Mouse (Mus musculus) MEL (cell line): ENCODE measurements around the gene Sos1. TPM values are rescaled to one million over a fixed set of nuclear protein-coding genes. Genes with fewer than 3 reads are reported as not detected.

Source experiments
- DNase-seq: peaks from one replicate; pipeline ENCODE4 v3.0.0; 2011; ENCODE audit warnings: low read depth, low spot score
- H3K27ac ChIP-seq: 2 replicates; pipeline ENCODE4 v1.5.1; 2012; ENCODE audit warnings: low read depth, mild to moderate bottlenecking, control low read depth, low read length, moderate library complexity; ENCODE audit not compliant: control insufficient read depth
- H3K27me3 ChIP-seq, 2 experiments: fragments of 150-350 bp in 1 of 2; sonication (generic) in 1 of 2; 2 replicates each; pipeline ENCODE4 v1.6.1; 2012; ENCODE audit warnings: low read length in 2 of 2, mild to moderate bottlenecking in 2 of 2, improper control_type of control experiment in 1 of 2, moderate library complexity in 1 of 2; ENCODE audit not compliant: insufficient read depth in 2 of 2, control insufficient read depth in 1 of 2
- H3K36me3 ChIP-seq, 2 experiments: 2 replicates each; pipeline ENCODE4 v1.6.1; 2012 to 2014; ENCODE audit warnings: low read length in 2 of 2, improper control_type of control experiment in 1 of 2, inconsistent platforms in 1 of 2, mild to moderate bottlenecking in 1 of 2; ENCODE audit not compliant: insufficient read depth in 2 of 2, control insufficient read depth in 1 of 2
- H3K4me1 ChIP-seq, 2 experiments: fragments of 150-350 bp in 1 of 2; sonication (generic) in 1 of 2; 2 replicates each; pipeline ENCODE4 v1.6.1; 2012; ENCODE audit warnings: low read length in 2 of 2, improper control_type of control experiment in 1 of 2, mild to moderate bottlenecking in 1 of 2; ENCODE audit not compliant: insufficient read depth in 2 of 2, control insufficient read depth in 1 of 2
- H3K4me3 ChIP-seq, 2 experiments: fragments of 150-350 bp in 1 of 2; sonication (generic) in 1 of 2; 2 replicates each; pipeline ENCODE4 v1.5.1; 2012; ENCODE audit warnings: low read depth in 2 of 2, low read length in 2 of 2, mild to moderate bottlenecking in 2 of 2, moderate library complexity in 2 of 2, control low read depth in 1 of 2, improper control_type of control experiment in 1 of 2; ENCODE audit not compliant: control insufficient read depth in 1 of 2, insufficient read depth in 1 of 2
- H3K79me2 ChIP-seq: 2 replicates; pipeline ENCODE4 v1.6.1; 2012; ENCODE audit warnings: mild to moderate bottlenecking, low read length, moderate library complexity; ENCODE audit not compliant: control insufficient read depth, poor library complexity, insufficient read depth
- H3K9ac ChIP-seq: 2 replicates; pipeline ENCODE4 v1.6.1; 2012; ENCODE audit warnings: low read depth, mild to moderate bottlenecking, control low read depth, low read length, moderate library complexity; ENCODE audit not compliant: control insufficient read depth, poor library complexity, severe bottlenecking
- H3K9me3 ChIP-seq: fragments of 150-350 bp; sonication (generic); replicated peaks from 2 replicates; pipeline ENCODE4 v1.6.1; 2012; ENCODE audit warnings: mild to moderate bottlenecking, low read length, improper control_type of control experiment, moderate library complexity; ENCODE audit not compliant: insufficient read depth
- BHLHE40 ChIP-seq: IDR thresholded peaks from 2 replicates; pipeline ENCODE4 v1.6.1; 2012; ENCODE audit warnings: low read depth, mild to moderate bottlenecking, inconsistent platforms, low read length, improper control_type of control experiment, borderline replicate concordance
- CHD1 ChIP-seq: IDR thresholded peaks from 2 replicates; pipeline ENCODE4 v1.6.1; 2012; ENCODE audit warnings: low read depth, mild to moderate bottlenecking, inconsistent platforms, low read length, improper control_type of control experiment
- EP300 ChIP-seq, 2 experiments: IDR thresholded peaks; 2 replicates each; pipeline ENCODE4 v1.6.1; 2011; ENCODE audit warnings: improper control_type of control experiment in 2 of 2, low read length in 2 of 2, low read depth in 1 of 2, mild to moderate bottlenecking in 1 of 2
- ETS1 ChIP-seq: IDR thresholded peaks from 2 replicates; pipeline ENCODE4 v1.6.1; 2012; ENCODE audit warnings: low read depth, mild to moderate bottlenecking, inconsistent platforms, low read length, improper control_type of control experiment, moderate library complexity
- GABPA ChIP-seq: IDR thresholded peaks from 2 replicates; pipeline ENCODE4 v1.6.1; 2012; ENCODE audit warnings: low read depth, mild to moderate bottlenecking, inconsistent platforms, low read length, improper control_type of control experiment, moderate library complexity
- GATA1 ChIP-seq: IDR thresholded peaks from 2 replicates; pipeline ENCODE4 v1.6.1; 2011; ENCODE audit warnings: low read depth, low read length, improper control_type of control experiment
- HCFC1 ChIP-seq: IDR thresholded peaks from 2 replicates; pipeline ENCODE4 v1.6.1; 2012; ENCODE audit warnings: low read depth, mild to moderate bottlenecking, inconsistent platforms, low read length, improper control_type of control experiment, moderate library complexity
- MAFK ChIP-seq: IDR thresholded peaks from 2 replicates; pipeline ENCODE4 v1.6.1; 2011; ENCODE audit warnings: low read depth, mild to moderate bottlenecking, low read length, improper control_type of control experiment, borderline replicate concordance
- MAX ChIP-seq: IDR thresholded peaks from 2 replicates; pipeline ENCODE4 v1.6.1; 2011; ENCODE audit warnings: low read length, improper control_type of control experiment
- MXI1 ChIP-seq: IDR thresholded peaks from 2 replicates; pipeline ENCODE4 v1.6.1; 2011; ENCODE audit warnings: mild to moderate bottlenecking, low read depth, low read length, improper control_type of control experiment
- MYB ChIP-seq: IDR thresholded peaks from 2 replicates; pipeline ENCODE4 v1.6.1; 2011; ENCODE audit warnings: mild to moderate bottlenecking, low read depth, low read length, improper control_type of control experiment
- POLR2A ChIP-seq, 2 experiments: IDR thresholded peaks; 2 replicates each; pipeline ENCODE4 v1.6.1; 2011 to 2012; ENCODE audit warnings: low read length in 2 of 2, mild to moderate bottlenecking in 2 of 2, control low read depth in 1 of 2, improper control_type of control experiment in 1 of 2, low read depth in 1 of 2, moderate library complexity in 1 of 2; ENCODE audit not compliant: control insufficient read depth in 1 of 2, insufficient read depth in 1 of 2, poor library complexity in 1 of 2
- RAD21 ChIP-seq: IDR thresholded peaks from 2 replicates; pipeline ENCODE4 v1.6.1; 2011; ENCODE audit warnings: mild to moderate bottlenecking, low read depth, low read length, improper control_type of control experiment
- RCOR1 ChIP-seq: IDR thresholded peaks from 2 replicates; pipeline ENCODE4 v1.6.1; 2012; ENCODE audit warnings: low read depth, mild to moderate bottlenecking, inconsistent platforms, low read length, improper control_type of control experiment
- SIN3A ChIP-seq: IDR thresholded peaks from 2 replicates; pipeline ENCODE4 v1.6.1; 2012; ENCODE audit warnings: low read length, improper control_type of control experiment, inconsistent platforms
- SMC3 ChIP-seq: IDR thresholded peaks from 2 replicates; pipeline ENCODE4 v1.6.1; 2011; ENCODE audit warnings: low read depth, low read length, improper control_type of control experiment
- TCF12 ChIP-seq: IDR thresholded peaks from 2 replicates; pipeline ENCODE4 v1.6.1; 2014; ENCODE audit warnings: low read depth, mild to moderate bottlenecking, inconsistent platforms, low read length, improper control_type of control experiment, moderate library complexity
- USF1 ChIP-seq: IDR thresholded peaks from 2 replicates; pipeline ENCODE4 v1.6.1; 2014; ENCODE audit warnings: low read depth, mild to moderate bottlenecking, inconsistent platforms, low read length, improper control_type of control experiment, moderate library complexity
- USF2 ChIP-seq, 2 experiments: IDR thresholded peaks; 2 replicates each; pipeline ENCODE4 v1.6.1; 2011 to 2012; ENCODE audit warnings: improper control_type of control experiment in 2 of 2, low read length in 2 of 2, borderline replicate concordance in 1 of 2, inconsistent platforms in 1 of 2, low read depth in 1 of 2, mild to moderate bottlenecking in 1 of 2; ENCODE audit not compliant: insufficient read depth in 1 of 2
- ZMIZ1 ChIP-seq: IDR thresholded peaks from 2 replicates; pipeline ENCODE4 v1.6.1; 2012; ENCODE audit warnings: low read depth, mild to moderate bottlenecking, inconsistent platforms, low read length, improper control_type of control experiment, moderate library complexity
- polyA plus RNA-seq, 2 experiments: library from polyadenylated mRNA; stranded (reverse) in 1 of 2; unstranded in 1 of 2; fragments of >175 nt in 1 of 2; fragments of >200 nt in 1 of 2; gene quantifications; 2 replicates each; pipeline versions ENCODE4 v1.2.1 to v1.2.4; 2012; ENCODE audit warnings: low replicate concordance in 2 of 2, low read depth in 1 of 2; ENCODE audit not compliant: insufficient read length in 2 of 2, insufficient read depth in 1 of 2, missing spikeins in 1 of 2
- total RNA-seq: library from RNA; depleted of rRNA; stranded (reverse); fragments of 300-350 nt; gene quantifications from 2 replicates; pipeline ENCODE4 v1.2.3, GENCODE M21; 2012

Gene Sos1
- total and polyA plus RNA-seq, 3 experiments: 4.6 to 20.3 (median 12.1) TPM

GRCm38 (mm10) chr17:80498600-80499268 lies 18.5 kb upstream of the Sos1 start:
- no peaks in the 10 kb centered on the region for H3K27me3 ChIP-seq
- H3K9me3 ChIP-seq: no peaks in the 10 kb centered on the region
- peaks cover 24 to 37% of the 10 kb centered on the region in 2 experiments for H3K4me1 ChIP-seq
- H3K79me2 ChIP-seq: no peaks in the 10 kb centered on the region
- no peak overlapping the region for H3K4me3 ChIP-seq
- peaks cover 0 to 24% of the 10 kb centered on the region in 2 experiments; a peak in 2 of 4 replicates for H3K36me3 ChIP-seq
- H3K9ac ChIP-seq: no peak overlapping the region
- TF ChIP-seq ZMIZ1: no peak
- no peak for TF ChIP-seq HCFC1
- no peak for TF ChIP-seq SMC3
- TF ChIP-seq TCF12: no peak
- TF ChIP-seq CHD1: no peak
- TF ChIP-seq ETS1: peak; percentile 49; the same call in 1 of the 2 replicates
- TF ChIP-seq GATA1: peak; percentile 39; the same call in 1 of the 2 replicates
- TF ChIP-seq MYB: no peak
- H3K27ac ChIP-seq: peak overlapping the region; percentile 22; the same call in 1 of the 2 replicates
- DNase-seq: peak; percentile 55

DNA sequence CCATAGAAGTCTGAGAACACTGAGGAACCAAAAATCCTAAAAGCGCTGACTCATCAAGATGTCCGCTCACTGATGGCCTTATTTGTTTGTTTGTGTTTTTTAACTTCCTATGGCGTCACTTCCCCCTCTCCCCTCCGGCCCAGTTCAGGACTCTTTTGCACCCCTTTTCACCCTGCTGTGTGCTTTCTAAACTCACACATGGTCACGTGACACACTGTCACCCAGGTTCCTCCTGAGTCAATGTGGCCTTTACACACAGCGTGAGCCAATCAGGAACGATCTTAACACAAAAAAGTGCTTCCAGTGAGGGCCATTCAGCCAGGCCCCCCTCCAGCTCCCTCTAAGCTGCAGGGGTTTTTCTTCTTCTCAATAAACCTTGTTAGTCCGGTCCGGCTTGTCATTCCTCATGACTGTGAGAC lies 16.9 kb upstream of the Sos1 start:
- H3K27ac ChIP-seq: peak overlapping the region; percentile 76
- peak overlapping the region; percentile 35 for H3K9ac ChIP-seq
- DNase-seq: peak; percentile 80

More for the DNA sequence above, 16.9 kb upstream of the Sos1 start:
- no peaks in the 10 kb centered on the region for H3K79me2 ChIP-seq
- no peak for TF ChIP-seq ZMIZ1
- TF ChIP-seq HCFC1: peak; percentile 60; the same call in 1 of the 2 replicates
- TF ChIP-seq SMC3: no peak
- TF ChIP-seq MAFK: peak; percentile 99
- peak; percentile 69 to 77; a peak in 3 of 4 replicates for TF ChIP-seq USF2 (IDR thresholded peaks at IDR 0.05; ENCODE audit: borderline replicate concordance in 1 of 2, insufficient read depth in 1 of 2, low read depth in 1 of 2, low read length in 2 of 2)
- TF ChIP-seq SIN3A: no peak; the same call in 1 of the 2 replicates
- no peak for TF ChIP-seq RCOR1
- TF ChIP-seq CHD1: no peak
- TF ChIP-seq GABPA: peak; percentile 84; the same call in 1 of the 2 replicates
- no peak for TF ChIP-seq GATA1
- TF ChIP-seq EP300 (IDR thresholded peaks at IDR 0.05; ENCODE audit: low read depth in 1 of 2, low read length in 2 of 2): no peak; a peak in 2 of 4 replicates
- TF ChIP-seq POLR2A (IDR thresholded peaks at IDR 0.05; ENCODE audit: control insufficient read depth in 1 of 2, insufficient read depth in 1 of 2, low read depth in 1 of 2, low read length in 2 of 2, poor library complexity in 1 of 2): no peak
- peak; percentile 96 for TF ChIP-seq USF1
- peak; percentile 61; the same call in 1 of the 2 replicates for TF ChIP-seq BHLHE40
- TF ChIP-seq ETS1: peak; percentile 58
- TF ChIP-seq RAD21: no peak
- TF ChIP-seq MAX: peak; percentile 80
- TF ChIP-seq MXI1: peak; percentile 45
- no peaks in the 10 kb centered on the region for H3K9me3 ChIP-seq
- peaks cover 29 to 35% of the 10 kb centered on the region in 2 experiments for H3K4me1 ChIP-seq
- no peaks in the 10 kb centered on the region for H3K27me3 ChIP-seq
- H3K36me3 ChIP-seq: peaks cover 0 to 29% of the 10 kb centered on the region in 2 experiments; a peak in 2 of 4 replicates
- peak overlapping the region in 1 of 2 experiments; percentile 45; a peak in 2 of 4 replicates for H3K4me3 ChIP-seq
